Comparison of ENCODE assay signal across 9 mouse cellular contexts in genomic region chr8:57213982-57214930, GRCm38 (mm10).
DNase-seq lines count a peak whose midpoint lies in the region; ATAC-seq lines count a peak whose summit lies in the region.
"Had no signal": no experiment of that assay in that cellular context is flagged by ENCODE, and none has a peak within 500 bp of the region (broad histone marks: within the 10 kb centered on the region; RNA-seq: fewer than 3 reads in every experiment).

No protein-coding gene starts in this region.

- no peak overlapping the region for H3K4me2 ChIP-seq in forebrain, embryonic 14.5 days (ENCODE audit: low read length)
- no peak overlapping the region for H3K4me2 ChIP-seq in forebrain, embryonic 15.5 days (replicated peaks)
- peak overlapping the region; percentile 23 for H3K4me2 ChIP-seq in lung, embryonic 15.5 days
- peak overlapping the region; percentile 56 for H3K4me2 ChIP-seq in heart, embryonic 13.5 days
- H3K4me2 ChIP-seq: hindbrain, embryonic 15.5 days had no signal

- no peak overlapping the region for H3K4me3 ChIP-seq in forebrain, embryonic 14.5 days (ENCODE audit: low read depth, low read length)
- H3K4me3 ChIP-seq in forebrain, embryonic 15.5 days, result no peak overlapping the region
- no peak overlapping the region for H3K4me3 ChIP-seq in lung, embryonic 15.5 days
- H3K4me3 ChIP-seq in heart, embryonic 13.5 days, result peak overlapping the region; percentile 29
- H3K4me3 ChIP-seq: hindbrain, embryonic 15.5 days had no signal

- no peak for ATAC-seq in forebrain, embryonic 14.5 days
- no peak for ATAC-seq in forebrain, embryonic 15.5 days (replicated peaks)
- no peak for ATAC-seq in lung, embryonic 15.5 days (ENCODE audit: borderline replicate concordance, extremely low read depth, low FRiP score, low TSS enrichment)
- ATAC-seq in heart, embryonic 13.5 days (ENCODE audit: extremely low read depth, insufficient number of reproducible peaks, low FRiP score, low TSS enrichment), result no peak
- no peak for ATAC-seq in activated CD4-positive, CD25-positive, alpha-beta regulatory T cell, adult 4 months

- 84% methylated on average over 31 of the region's 31 CpGs for WGBS in forebrain, embryonic 14.5 days
- 80% methylated on average over 31 of the region's 31 CpGs for WGBS in forebrain, embryonic 15.5 days
- WGBS in lung, embryonic 15.5 days, result 42% methylated on average over 31 of the region's 31 CpGs
- 44% methylated on average over 31 of the region's 31 CpGs for WGBS in heart, embryonic 13.5 days

- no peaks in the 10 kb centered on the region for H3K9me3 ChIP-seq in forebrain, embryonic 14.5 days (replicated peaks; ENCODE audit: control insufficient read depth, low read length)
- no peaks in the 10 kb centered on the region for H3K9me3 ChIP-seq in forebrain, embryonic 15.5 days
- no peaks in the 10 kb centered on the region for H3K9me3 ChIP-seq in lung, embryonic 15.5 days
- no peaks in the 10 kb centered on the region for H3K9me3 ChIP-seq in heart, embryonic 13.5 days
- H3K9me3 ChIP-seq: hindbrain, embryonic 15.5 days had no signal

- DNase-seq in forebrain, embryonic 14.5 days (ENCODE audit: low spot score), result peak; percentile 1
- DNase-seq in lung, postnatal 4 days, result no peak
- peak; percentile 34 for DNase-seq in skeletal muscle tissue, adult 2 months (ENCODE audit: low read depth, low spot score)
- no peak for DNase-seq in cerebellum, adult 8-10 months

- H3K9ac ChIP-seq in forebrain, embryonic 14.5 days (ENCODE audit: low read length), result no peak overlapping the region
- no peak overlapping the region for H3K9ac ChIP-seq in forebrain, embryonic 15.5 days (replicated peaks)
- H3K9ac ChIP-seq in lung, embryonic 15.5 days, result no peak overlapping the region
- peak overlapping the region; percentile 25; the same call in 1 of the 2 replicates for H3K9ac ChIP-seq in heart, embryonic 13.5 days
- H3K9ac ChIP-seq: hindbrain, embryonic 15.5 days had no signal

- H3K27ac ChIP-seq in forebrain, embryonic 14.5 days (ENCODE audit: low read depth, low read length), result no peak overlapping the region
- H3K27ac ChIP-seq in forebrain, embryonic 15.5 days (replicated peaks), result no peak overlapping the region
- H3K27ac ChIP-seq in lung, embryonic 15.5 days, result no peak overlapping the region
- peak overlapping the region; percentile 46 for H3K27ac ChIP-seq in heart, embryonic 13.5 days (replicated peaks)
- H3K27ac ChIP-seq: hindbrain, embryonic 15.5 days had no signal

- H3K36me3 ChIP-seq in forebrain, embryonic 14.5 days (ENCODE audit: control insufficient read depth, insufficient read depth, low read length), result no peaks in the 10 kb centered on the region
- no peaks in the 10 kb centered on the region for H3K36me3 ChIP-seq in forebrain, embryonic 15.5 days
- no peaks in the 10 kb centered on the region for H3K36me3 ChIP-seq in lung, embryonic 15.5 days
- no peaks in the 10 kb centered on the region for H3K36me3 ChIP-seq in heart, embryonic 13.5 days
- H3K36me3 ChIP-seq: hindbrain, embryonic 15.5 days had no signal

- no peaks in the 10 kb centered on the region for H3K4me1 ChIP-seq in forebrain, embryonic 14.5 days (ENCODE audit: control insufficient read depth, insufficient read depth, low read length)
- no peaks in the 10 kb centered on the region for H3K4me1 ChIP-seq in forebrain, embryonic 15.5 days
- no peaks in the 10 kb centered on the region for H3K4me1 ChIP-seq in lung, embryonic 15.5 days
- H3K4me1 ChIP-seq in heart, embryonic 13.5 days, result peaks cover 18% of the 10 kb centered on the region
- H3K4me1 ChIP-seq: hindbrain, embryonic 15.5 days had no signal

- H3K27me3 ChIP-seq in forebrain, embryonic 14.5 days (replicated peaks; ENCODE audit: control insufficient read depth, insufficient read depth, low read length), result no peaks in the 10 kb centered on the region
- H3K27me3 ChIP-seq in forebrain, embryonic 15.5 days, result no peaks in the 10 kb centered on the region
- no peaks in the 10 kb centered on the region for H3K27me3 ChIP-seq in lung, embryonic 15.5 days
- no peaks in the 10 kb centered on the region for H3K27me3 ChIP-seq in heart, embryonic 13.5 days (replicated peaks)
- H3K27me3 ChIP-seq: hindbrain, embryonic 15.5 days had no signal

Comparison
In these comparisons a context has a peak if more than half of its experiments do, and no peak if none do; other contexts are left out.
1. DNase-seq: peak in forebrain, embryonic 14.5 days (single experiment) and skeletal muscle tissue, adult 2 months (single experiment); none in lung, postnatal 4 days (0 of 2) and cerebellum, adult 8-10 months (single experiment).
2. H3K4me2 ChIP-seq: peak in lung, embryonic 15.5 days (single experiment) and heart, embryonic 13.5 days (single experiment); none in forebrain, embryonic 14.5 days (single experiment) and forebrain, embryonic 15.5 days (single experiment).